Mouse (Mus musculus): ENCODE data around the gene Anks1b.

GRCm38 (mm10) chr10:91001421-91001820 lies 1128.1 kb downstream of the Anks1b start:
- no peak for TF ChIP-seq CTCF (IDR thresholded peaks at IDR 0.05; ENCODE audit: low read depth)
- no peak for TF ChIP-seq EP300 (optimal IDR thresholded peaks at IDR 0.05)
